Mouse (Mus musculus): ENCODE measurements around the gene Asb11. TPM values are rescaled to one million over a fixed set of nuclear protein-coding genes. Genes with fewer than 3 reads are reported as not detected.

Gene Asb11
- total and polyA plus RNA-seq, 3 experiments: 2.5 to 3.2 TPM; not detected in 1

GRCm38 (mm10) chrX:164445601-164446000 is 8.8 kb downstream of the Asb11 start:
- Histone ChIP-seq H3K79me2 (ENCODE audit: control insufficient read depth, insufficient read depth, low read length, poor library complexity) (peaks cover 1% of the 10 kb centered on the region; the same call in 1 of the 2 replicates), H3K9me3 (replicated peaks; ENCODE audit: insufficient read depth, low read length) (no peaks in the 10 kb centered on the region), H3K36me3 (ENCODE audit: control insufficient read depth in 1 of 2, insufficient read depth in 2 of 2, low read length in 2 of 2) (peaks cover 0 to 39% of the 10 kb centered on the region in 2 experiments; a peak in 2 of 4 replicates), H3K27me3 (ENCODE audit: control insufficient read depth in 1 of 2, insufficient read depth in 2 of 2, low read length in 2 of 2) (no peaks in the 10 kb centered on the region), H3K4me1 (ENCODE audit: control insufficient read depth in 1 of 2, insufficient read depth in 2 of 2, low read length in 2 of 2) (peaks cover 24 to 26% of the 10 kb centered on the region in 2 experiments), H3K4me3 (ENCODE audit: control insufficient read depth in 1 of 2, insufficient read depth in 1 of 2, low read depth in 2 of 2, low read length in 2 of 2) (peak overlapping the region; percentile 55 to 61), H3K9ac (ENCODE audit: control insufficient read depth, low read depth, low read length, poor library complexity, severe bottlenecking) (peak overlapping the region; percentile 78), H3K27ac (ENCODE audit: control insufficient read depth, low read depth, low read length) (peak overlapping the region; percentile 98)
- TF ChIP-seq BHLHE40 (IDR thresholded peaks at IDR 0.05; ENCODE audit: borderline replicate concordance, low read depth, low read length) (no peak), ETS1 (IDR thresholded peaks at IDR 0.05; ENCODE audit: low read depth, low read length) (no peak), GATA1 (IDR thresholded peaks at IDR 0.05; ENCODE audit: low read depth, low read length) (0 out of 2 replicates have a peak, but pooled peaks have one; percentile 8), MYC (IDR thresholded peaks at IDR 0.05; ENCODE audit: low read depth, low read length) (no peak), MAX (IDR thresholded peaks at IDR 0.05; ENCODE audit: low read length) (peak; percentile 42; the same call in 1 of the 2 replicates), POLR2AphosphoS2 (IDR thresholded peaks at IDR 0.05; ENCODE audit: low read length) (no peak), ELF1 (IDR thresholded peaks at IDR 0.05; ENCODE audit: low read depth, low read length) (peak; percentile 50), RCOR1 (IDR thresholded peaks at IDR 0.05; ENCODE audit: low read depth, low read length) (no peak)
- peak; percentile 61 for DNase-seq (ENCODE audit: low read depth, low spot score)

DNA sequence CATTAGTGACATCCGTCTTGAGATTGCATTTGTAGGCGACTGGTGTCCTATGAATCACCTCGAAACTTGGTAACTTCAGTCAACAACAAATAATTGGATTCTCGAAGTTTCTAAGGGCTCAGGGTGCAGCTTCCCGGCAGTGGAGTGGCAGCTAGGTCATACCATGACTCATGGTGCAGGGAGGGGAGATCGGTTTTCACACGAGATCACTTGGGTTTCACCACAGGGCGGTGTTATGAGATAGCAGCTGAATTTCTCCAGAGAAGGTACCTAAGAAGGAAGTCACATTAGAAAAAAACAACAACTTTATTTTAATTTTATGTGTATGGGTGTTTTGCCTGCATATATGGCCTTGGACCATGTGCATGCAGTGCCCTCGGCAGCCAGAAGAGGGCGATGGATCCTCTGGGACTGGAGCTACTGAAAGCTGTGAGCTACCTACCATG is 9.3 kb downstream of the Asb11 start:
- Histone ChIP-seq H3K4me1 (ENCODE audit: control insufficient read depth in 1 of 2, insufficient read depth in 2 of 2, low read length in 2 of 2) (peaks cover 24 to 26% of the 10 kb centered on the region in 2 experiments), H3K27me3 (ENCODE audit: control insufficient read depth in 1 of 2, insufficient read depth in 2 of 2, low read length in 2 of 2) (no peaks in the 10 kb centered on the region), H3K9ac (ENCODE audit: control insufficient read depth, low read depth, low read length, poor library complexity, severe bottlenecking) (peak overlapping the region; percentile 78), H3K27ac (ENCODE audit: control insufficient read depth, low read depth, low read length) (peak overlapping the region; percentile 98), H3K9me3 (replicated peaks; ENCODE audit: insufficient read depth, low read length) (no peaks in the 10 kb centered on the region), H3K4me3 (ENCODE audit: control insufficient read depth in 1 of 2, insufficient read depth in 1 of 2, low read depth in 2 of 2, low read length in 2 of 2) (peak overlapping the region; percentile 55 to 61), H3K79me2 (ENCODE audit: control insufficient read depth, insufficient read depth, low read length, poor library complexity) (peaks cover 1% of the 10 kb centered on the region; the same call in 1 of the 2 replicates), H3K36me3 (ENCODE audit: control insufficient read depth in 1 of 2, insufficient read depth in 2 of 2, low read length in 2 of 2) (peaks cover 0 to 39% of the 10 kb centered on the region in 2 experiments; a peak in 2 of 4 replicates)
- peak; percentile 94 for DNase-seq (ENCODE audit: low read depth, low spot score)
- no peak for TF ChIP-seq CHD2 (IDR thresholded peaks at IDR 0.05; ENCODE audit: low read length)
- no peak for TF ChIP-seq UBTF (IDR thresholded peaks at IDR 0.05; ENCODE audit: borderline replicate concordance, insufficient read depth, low read depth, low read length)
- peak; percentile 75 for TF ChIP-seq ZNF384 (IDR thresholded peaks at IDR 0.05; ENCODE audit: low read depth, low read length)
- TF ChIP-seq HCFC1 (IDR thresholded peaks at IDR 0.05; ENCODE audit: low read depth, low read length): peak; percentile 55; the same call in 1 of the 2 replicates
- peak; percentile 59; the same call in 1 of the 2 replicates for TF ChIP-seq BHLHE40 (IDR thresholded peaks at IDR 0.05; ENCODE audit: borderline replicate concordance, low read depth, low read length)
- peak; percentile 39 for TF ChIP-seq GATA1 (IDR thresholded peaks at IDR 0.05; ENCODE audit: low read depth, low read length)
- no peak for TF ChIP-seq ZKSCAN1 (IDR thresholded peaks at IDR 0.05; ENCODE audit: low read depth, low read length)
- no peak for TF ChIP-seq USF2 (IDR thresholded peaks at IDR 0.05; ENCODE audit: borderline replicate concordance in 1 of 2, insufficient read depth in 1 of 2, low read depth in 1 of 2, low read length in 2 of 2)
- TF ChIP-seq MAZ (IDR thresholded peaks at IDR 0.05; ENCODE audit: low read depth, low read length): no peak
- TF ChIP-seq GABPA (IDR thresholded peaks at IDR 0.05; ENCODE audit: low read depth, low read length): no peak
- TF ChIP-seq TAL1 (IDR thresholded peaks at IDR 0.05; ENCODE audit: low read length): peak; percentile 44; the same call in 1 of the 2 replicates
- peak; percentile 24; the same call in 1 of the 2 replicates for TF ChIP-seq RCOR1 (IDR thresholded peaks at IDR 0.05; ENCODE audit: low read depth, low read length)
- TF ChIP-seq MYC (IDR thresholded peaks at IDR 0.05; ENCODE audit: low read depth, low read length): peak; percentile 94
- TF ChIP-seq E2F4 (IDR thresholded peaks at IDR 0.05; ENCODE audit: borderline replicate concordance, low read depth, low read length): no peak
- no peak for TF ChIP-seq NRF1 (IDR thresholded peaks at IDR 0.05; ENCODE audit: insufficient read depth, low read depth, low read length, poor library complexity, severe bottlenecking)
- peak; percentile 59 for TF ChIP-seq NELFE (IDR thresholded peaks at IDR 0.05; ENCODE audit: low read depth, low read length)
- TF ChIP-seq POLR2AphosphoS2 (IDR thresholded peaks at IDR 0.05; ENCODE audit: low read length): no peak
- peak; percentile 72 for TF ChIP-seq MAX (IDR thresholded peaks at IDR 0.05; ENCODE audit: low read length)
- no peak for TF ChIP-seq MEF2A (IDR thresholded peaks at IDR 0.05; ENCODE audit: extremely low read depth, insufficient replicate concordance, low read depth, low read length, poor library complexity, severe bottlenecking)
- TF ChIP-seq ETS1 (IDR thresholded peaks at IDR 0.05; ENCODE audit: low read depth, low read length): peak; percentile 92
- TF ChIP-seq CTCF (IDR thresholded peaks at IDR 0.05 in 2 of 3, conservative IDR thresholded peaks at IDR 0.05 in 1 of 3; ENCODE audit: control insufficient read depth in 1 of 3, insufficient read depth in 1 of 3, low read depth in 2 of 3, low read length in 3 of 3, poor library complexity in 1 of 3, severe bottlenecking in 1 of 3): peak; percentile 67 to 85 (median 76)
- no peak; the same call in 1 of the 2 replicates for TF ChIP-seq MYB (IDR thresholded peaks at IDR 0.05; ENCODE audit: low read depth, low read length)
- TF ChIP-seq POLR2A (IDR thresholded peaks at IDR 0.05; ENCODE audit: control insufficient read depth in 1 of 2, insufficient read depth in 1 of 2, low read depth in 1 of 2, low read length in 2 of 2, poor library complexity in 1 of 2): peak in 1 of 2 experiments; percentile 57; a peak in 1 of 4 replicates
- TF ChIP-seq MAFK (IDR thresholded peaks at IDR 0.05; ENCODE audit: borderline replicate concordance, low read depth, low read length): no peak
- TF ChIP-seq ZMIZ1 (IDR thresholded peaks at IDR 0.05; ENCODE audit: low read depth, low read length): no peak
- no peak; the same call in 1 of the 2 replicates for TF ChIP-seq TBP (IDR thresholded peaks at IDR 0.05; ENCODE audit: low read depth, low read length)
- TF ChIP-seq ELF1 (IDR thresholded peaks at IDR 0.05; ENCODE audit: low read depth, low read length): peak; percentile 45; the same call in 1 of the 2 replicates
- no peak for TF ChIP-seq KAT2A (conservative IDR thresholded peaks at IDR 0.05; ENCODE audit: low read depth, low read length)
